Mouse (Mus musculus) liver, embryonic 12.5 days (tissue): ENCODE results near the gene Cmss1. TPM values are rescaled to one million over a fixed set of nuclear protein-coding genes. Genes with fewer than 3 reads are reported as not detected.

Source experiments
- ATAC-seq: fragments of 200-750 bp; cut with Nextera tagmentation; 2 replicates; pipeline ENCODE4 v1.8.0; 2017; ENCODE audit warnings: moderate number of reproducible peaks, mild to moderate bottlenecking, moderate library complexity
- H3K27ac ChIP-seq: fragments of 300-500 bp; sonication (generic); 2 replicates; pipeline ENCODE4 v1.5.1; 2016; ENCODE audit warnings: mild to moderate bottlenecking
- H3K27me3 ChIP-seq: fragments of 300-500 bp; sonication (generic); replicated peaks from 2 replicates; pipeline ENCODE4 v1.6.1; 2016; ENCODE audit warnings: mild to moderate bottlenecking, moderate library complexity
- H3K36me3 ChIP-seq: fragments of 300-500 bp; sonication (generic); 2 replicates; pipeline ENCODE4 v1.6.1; 2016; ENCODE audit warnings: mild to moderate bottlenecking, moderate library complexity
- H3K4me1 ChIP-seq: fragments of 300-500 bp; sonication (generic); 2 replicates; pipeline ENCODE4 v1.6.1; 2016
- H3K4me2 ChIP-seq: fragments of 300-500 bp; sonication (generic); 2 replicates; pipeline ENCODE4 v1.6.1; 2016; ENCODE audit warnings: mild to moderate bottlenecking, moderate library complexity
- H3K4me3 ChIP-seq: fragments of 300-500 bp; sonication (generic); 2 replicates; pipeline ENCODE4 v1.5.1; 2016; ENCODE audit warnings: mild to moderate bottlenecking, moderate library complexity
- H3K9ac ChIP-seq: fragments of 300-500 bp; sonication (generic); 2 replicates; pipeline ENCODE4 v1.6.1; 2016; ENCODE audit warnings: mild to moderate bottlenecking, moderate library complexity
- H3K9me3 ChIP-seq: fragments of 300-500 bp; sonication (generic); replicated peaks from 2 replicates; pipeline ENCODE4 v1.6.1; 2016; ENCODE audit warnings: mild to moderate bottlenecking, moderate library complexity
- WGBS: fragments of 180-500 bp; shearing (Covaris S2); methylation state at CpG from one replicate; pipeline ENCODE4 v1.1.7; 2016; ENCODE audit not compliant: insufficient replicate concordance; 5-methylcytosine and 5-hydroxymethylcytosine counted together
- polyA plus RNA-seq: library from polyadenylated mRNA; unstranded; fragments of >200 nt; fragmentation: Nextera tagmentation; extraction: Ambion mirVana; gene quantifications from 2 replicates; pipeline ENCODE4 v1.2.1, GENCODE M21; 2016

Cmss1 gene
- polyA plus RNA-seq, 1 experiment from 2014 or later, result 47.6 TPM

DNA sequence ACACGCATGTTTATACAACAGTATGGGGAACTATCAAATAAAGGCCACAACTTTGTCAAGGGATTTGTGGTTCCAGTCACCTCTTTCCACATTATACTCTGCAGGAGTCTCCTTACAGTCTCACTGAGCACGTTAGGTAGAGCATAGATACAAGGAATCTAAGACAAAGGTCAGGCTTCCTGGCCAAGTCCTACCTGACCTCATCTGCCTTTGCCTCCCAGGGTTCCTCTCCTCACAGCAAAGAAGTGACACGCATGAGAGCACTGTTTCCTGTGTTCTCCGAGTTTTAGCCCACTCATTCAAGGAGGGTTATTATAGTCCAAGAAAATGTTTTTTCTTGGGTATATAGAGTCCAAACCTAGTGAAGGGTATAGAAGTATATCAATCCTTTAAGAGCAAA, 51.0 kb downstream of the Cmss1 start:
- Histone ChIP-seq H3K27me3 (no peaks in the 10 kb centered on the region), H3K4me3 (no peak overlapping the region), H3K27ac (no peak overlapping the region), H3K9me3 (no peaks in the 10 kb centered on the region), H3K4me1 (no peaks in the 10 kb centered on the region), H3K4me2 (no peak overlapping the region), H3K9ac (no peak overlapping the region), H3K36me3 (0 out of 2 replicates have a peak, but pooled peaks cover 3% of the 10 kb centered on the region)
- WGBS, result 66% methylated on average over 4 of the region's 4 CpGs
- no peak for ATAC-seq

DNA sequence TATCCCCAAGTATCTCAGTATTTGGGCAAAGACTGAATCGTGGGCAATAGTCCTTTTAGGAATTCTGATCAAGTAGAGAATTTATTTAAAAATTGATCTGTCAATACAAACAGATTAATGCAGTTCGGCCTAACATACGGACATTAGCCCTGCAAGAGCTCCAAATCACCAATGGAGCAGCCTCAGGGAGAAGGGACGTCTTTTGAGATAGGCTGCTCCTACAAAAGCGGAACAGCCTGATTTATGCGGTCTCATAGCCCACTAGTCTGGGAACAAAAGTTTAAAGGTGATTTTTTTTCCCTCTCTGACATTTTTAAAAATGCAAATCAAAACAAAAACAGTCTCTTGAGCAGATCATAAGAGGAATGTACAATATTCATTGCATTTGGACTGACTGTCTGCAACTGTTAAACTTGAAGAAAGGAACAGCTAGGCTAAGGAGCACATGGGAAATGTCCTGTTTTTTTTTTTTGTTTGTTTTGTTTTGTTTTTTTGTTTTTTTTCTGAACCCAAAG, 51.7 kb downstream of the Cmss1 start:
- Histone ChIP-seq H3K36me3 (0 out of 2 replicates have a peak, but pooled peaks cover 1% of the 10 kb centered on the region), H3K4me1 (no peaks in the 10 kb centered on the region), H3K9ac (no peak overlapping the region), H3K9me3 (no peaks in the 10 kb centered on the region), H3K4me2 (no peak overlapping the region), H3K27ac (no peak overlapping the region), H3K27me3 (no peaks in the 10 kb centered on the region), H3K4me3 (no peak overlapping the region)
- WGBS, result 69% methylated on average over 6 of the region's 6 CpGs
- no peak for ATAC-seq

DNA sequence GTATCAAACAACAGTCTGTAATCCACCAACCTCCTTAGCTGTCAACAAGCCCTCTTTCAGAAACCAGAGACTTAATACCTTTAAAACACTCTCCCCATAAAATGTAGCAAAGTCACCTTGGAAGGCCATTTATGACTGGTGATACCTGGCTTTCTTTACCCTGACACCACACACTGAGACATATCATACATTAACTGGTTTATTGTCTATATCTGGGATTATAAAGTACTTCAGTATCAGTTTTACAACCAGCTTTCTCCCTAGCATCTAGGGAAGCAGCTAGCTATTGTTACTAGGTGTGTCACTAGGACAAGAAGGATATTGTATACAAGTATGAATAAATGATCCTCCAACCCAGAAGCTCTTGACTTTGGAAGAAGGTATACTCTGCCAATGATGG, 53.4 kb downstream of the Cmss1 start:
- Histone ChIP-seq H3K27ac (no peak overlapping the region), H3K27me3 (peaks cover 9% of the 10 kb centered on the region), H3K4me2 (no peak overlapping the region), H3K9me3 (no peaks in the 10 kb centered on the region), H3K36me3 (no peaks in the 10 kb centered on the region), H3K9ac (no peak overlapping the region), H3K4me3 (no peak overlapping the region), H3K4me1 (peaks cover 7% of the 10 kb centered on the region; the same call in 1 of the 2 replicates)
- ATAC-seq, result no peak

DNA sequence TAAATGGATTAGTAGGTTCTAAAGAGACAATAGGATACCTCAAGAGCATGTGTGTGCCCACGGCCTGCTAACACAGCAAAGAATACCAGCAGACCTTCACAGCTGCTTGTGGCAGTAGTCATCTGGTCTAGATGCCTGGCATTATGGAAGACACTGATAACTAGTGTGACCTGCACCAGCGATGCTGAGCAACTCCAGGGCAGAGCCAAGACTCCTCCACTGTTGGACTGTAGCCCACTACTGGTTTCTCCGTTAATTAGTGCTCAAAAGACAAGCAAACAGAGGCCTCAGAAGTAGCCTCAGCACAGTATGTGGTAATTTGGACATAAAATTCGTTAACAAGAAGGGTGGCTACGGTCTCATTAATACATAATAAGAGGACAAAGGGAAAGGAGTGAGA, 54.0 kb downstream of the Cmss1 start:
- Histone ChIP-seq H3K4me1 (peaks cover 7% of the 10 kb centered on the region; the same call in 1 of the 2 replicates), H3K9me3 (no peaks in the 10 kb centered on the region), H3K27me3 (peaks cover 13% of the 10 kb centered on the region), H3K27ac (no peak overlapping the region), H3K9ac (no peak overlapping the region), H3K4me2 (no peak overlapping the region), H3K4me3 (no peak overlapping the region), H3K36me3 (no peaks in the 10 kb centered on the region)
- ATAC-seq, result no peak
- WGBS, result 71% methylated on average over 5 of the region's 5 CpGs

DNA sequence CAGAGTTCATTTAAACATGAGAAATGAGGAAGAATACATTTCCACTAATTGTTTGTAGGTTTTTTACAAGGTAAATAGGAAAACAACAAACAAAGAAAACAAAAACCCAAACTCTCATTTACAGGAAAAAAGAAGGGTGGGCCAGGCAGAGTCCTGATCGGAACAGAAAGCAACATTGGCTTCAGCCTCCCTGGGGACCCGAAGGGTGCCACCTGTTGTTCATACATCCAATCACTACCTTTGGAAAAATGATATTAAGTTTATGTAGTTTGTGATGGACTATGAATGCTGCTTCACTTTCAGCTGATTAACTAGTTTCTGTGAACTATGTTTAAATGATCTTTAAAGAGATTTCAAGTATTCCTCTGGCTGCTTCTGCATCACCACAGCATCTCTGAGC, 55.0 kb downstream of the Cmss1 start:
- Histone ChIP-seq H3K4me3 (no peak overlapping the region), H3K36me3 (no peaks in the 10 kb centered on the region), H3K27me3 (peaks cover 14% of the 10 kb centered on the region), H3K9me3 (no peaks in the 10 kb centered on the region), H3K9ac (no peak overlapping the region), H3K4me1 (peaks cover 7% of the 10 kb centered on the region; the same call in 1 of the 2 replicates), H3K4me2 (no peak overlapping the region), H3K27ac (no peak overlapping the region)
- 69% methylated on average over 2 of the region's 2 CpGs for WGBS
- no peak for ATAC-seq

DNA sequence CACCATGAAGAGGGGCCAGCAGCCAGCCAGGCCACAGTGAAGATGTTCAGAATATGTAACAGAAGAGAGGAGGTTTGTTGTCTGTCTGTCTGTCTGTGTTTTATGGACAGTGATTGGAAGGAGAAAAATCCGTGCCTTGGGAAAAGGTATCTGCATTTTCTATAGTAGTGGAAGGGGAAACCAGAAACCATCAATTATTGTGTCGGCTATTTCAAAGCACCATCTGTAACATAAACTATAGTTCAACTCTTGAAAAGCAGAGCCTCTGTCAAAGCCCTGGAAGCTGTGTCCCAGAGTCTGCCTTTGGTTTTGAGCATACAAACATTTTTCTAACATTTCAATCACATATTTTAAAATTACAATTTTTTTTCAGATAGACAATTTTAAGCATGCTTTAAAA, 55.8 kb downstream of the Cmss1 start:
- 46% methylated on average over 2 of the region's 2 CpGs for WGBS
- no peak overlapping the region for H3K27ac ChIP-seq
- no peak for ATAC-seq
- H3K9ac ChIP-seq, result no peak overlapping the region
- peaks cover 14% of the 10 kb centered on the region for H3K27me3 ChIP-seq
- no peak overlapping the region; the same call in 1 of the 2 replicates for H3K4me2 ChIP-seq
- no peaks in the 10 kb centered on the region for H3K36me3 ChIP-seq
- H3K4me1 ChIP-seq, result peaks cover 7% of the 10 kb centered on the region; the same call in 1 of the 2 replicates
- no peak overlapping the region for H3K4me3 ChIP-seq
- H3K9me3 ChIP-seq, result no peaks in the 10 kb centered on the region

DNA sequence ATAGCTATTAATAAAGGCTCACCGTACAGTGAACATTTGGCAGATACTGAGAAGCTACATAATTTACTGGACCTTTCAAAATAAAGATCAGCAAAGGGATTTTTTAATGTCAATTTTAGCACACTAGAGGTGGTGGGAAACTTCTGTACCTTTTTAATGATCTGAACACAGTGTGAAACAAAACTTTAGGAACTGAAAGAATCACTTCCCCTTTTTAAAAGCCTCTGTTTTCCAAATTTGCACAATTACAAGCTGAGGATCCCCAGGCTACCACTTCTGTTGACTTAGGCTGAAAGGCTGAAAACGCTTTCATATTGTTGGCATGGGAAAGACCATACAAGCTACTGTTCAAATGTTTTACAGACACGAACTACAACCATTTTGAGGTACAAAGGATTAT, 56.6 kb downstream of the Cmss1 start:
- Histone ChIP-seq H3K4me2 (peak overlapping the region; percentile 79), H3K27ac (no peak overlapping the region)

DNA sequence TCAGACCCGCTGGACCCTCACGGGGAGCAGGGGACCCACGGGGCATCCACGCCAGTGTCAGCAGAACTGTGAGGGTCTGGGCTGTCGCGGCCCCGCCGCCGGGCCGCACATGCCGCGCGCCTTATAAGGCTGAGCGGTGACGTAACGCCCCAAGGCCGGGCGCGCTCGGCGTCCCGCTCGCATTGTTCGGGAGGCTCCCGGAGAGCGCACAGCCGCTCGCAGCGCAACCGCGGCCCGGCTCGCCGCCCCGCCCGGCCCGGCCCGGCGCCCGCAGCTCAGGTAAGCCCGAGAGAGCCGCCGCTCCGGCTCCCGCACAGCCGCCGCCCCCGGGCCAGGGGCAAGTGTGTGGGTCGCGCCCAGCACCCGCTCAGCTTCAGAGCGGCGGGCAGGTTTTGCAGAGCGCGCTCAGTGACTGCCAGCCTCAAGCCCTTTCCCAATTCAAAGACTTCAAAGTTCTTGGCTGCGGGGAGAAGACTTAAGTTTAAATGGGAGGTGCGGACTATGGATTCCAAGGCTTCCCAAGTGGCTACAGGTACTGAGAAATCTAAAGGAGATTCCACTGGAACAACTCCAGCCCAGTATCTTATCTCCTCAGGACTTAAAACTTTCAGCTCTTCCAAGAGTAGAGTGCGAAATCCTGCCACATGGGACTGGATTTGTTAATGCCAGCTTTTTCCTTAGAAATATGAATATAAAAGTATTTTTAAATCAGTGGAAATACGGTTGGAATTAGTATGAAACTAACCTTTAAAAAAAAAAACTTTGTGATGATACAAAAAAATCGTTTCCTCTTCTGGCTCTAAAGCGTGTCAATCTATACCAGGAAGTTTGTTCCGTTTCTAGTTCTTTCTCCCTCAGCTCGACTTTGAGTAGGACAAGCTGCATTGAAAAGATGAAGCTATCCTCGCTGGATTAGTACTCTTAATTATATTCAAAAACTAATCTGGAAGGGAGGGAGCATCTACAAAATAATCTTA, 57.3 kb downstream of the Cmss1 start:
- H3K9ac ChIP-seq, result peak overlapping the region; percentile 66
- H3K4me3 ChIP-seq, result peak overlapping the region; percentile 65
- H3K9me3 ChIP-seq, result no peaks in the 10 kb centered on the region
- no peak overlapping the region for H3K27ac ChIP-seq
- peak overlapping the region; percentile 79 for H3K4me2 ChIP-seq
- no peaks in the 10 kb centered on the region for H3K36me3 ChIP-seq
- H3K27me3 ChIP-seq, result peaks cover 14% of the 10 kb centered on the region
- peaks cover 10% of the 10 kb centered on the region; the same call in 1 of the 2 replicates for H3K4me1 ChIP-seq
- ATAC-seq, result peak; percentile 86
- 1% methylated on average over 59 of the region's 64 CpGs for WGBS

More for the DNA sequence above, 56.6 kb downstream of the Cmss1 start:
- ATAC-seq, result no peak
- Histone ChIP-seq H3K9me3 (no peaks in the 10 kb centered on the region), H3K4me3 (no peak overlapping the region), H3K4me1 (peaks cover 8% of the 10 kb centered on the region; the same call in 1 of the 2 replicates), H3K36me3 (no peaks in the 10 kb centered on the region), H3K27me3 (peaks cover 14% of the 10 kb centered on the region), H3K9ac (no peak overlapping the region)
- WGBS, result 24% methylated on average over 3 of the region's 3 CpGs

DNA sequence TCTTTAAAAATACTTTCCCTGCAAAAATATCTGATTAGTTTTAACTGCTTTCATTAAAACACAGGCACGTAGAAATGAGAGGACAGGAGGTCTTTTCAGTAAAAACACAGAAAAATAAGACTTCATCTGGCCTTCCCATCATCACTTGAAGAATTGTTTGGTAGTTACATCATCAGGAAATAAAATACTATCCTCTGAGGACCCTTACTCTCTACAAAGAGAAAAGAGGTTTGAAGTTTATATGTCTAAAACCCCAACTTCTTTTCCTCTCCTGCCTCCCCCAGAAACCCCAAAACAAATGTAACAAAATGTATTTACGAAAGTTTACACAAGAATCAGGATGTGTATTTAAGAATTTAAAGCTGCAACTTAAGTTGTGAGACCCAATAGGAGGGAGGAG, 58.1 kb downstream of the Cmss1 start:
- WGBS, result 59% methylated on average over 2 of the region's 2 CpGs
- Histone ChIP-seq H3K36me3 (no peaks in the 10 kb centered on the region), H3K9ac (peak overlapping the region; percentile 66; the same call in 1 of the 2 replicates), H3K4me3 (peak overlapping the region; percentile 65), H3K27ac (no peak overlapping the region), H3K4me1 (peaks cover 10% of the 10 kb centered on the region; the same call in 1 of the 2 replicates), H3K9me3 (no peaks in the 10 kb centered on the region), H3K27me3 (peaks cover 14% of the 10 kb centered on the region), H3K4me2 (peak overlapping the region; percentile 79)
- no peak for ATAC-seq

DNA sequence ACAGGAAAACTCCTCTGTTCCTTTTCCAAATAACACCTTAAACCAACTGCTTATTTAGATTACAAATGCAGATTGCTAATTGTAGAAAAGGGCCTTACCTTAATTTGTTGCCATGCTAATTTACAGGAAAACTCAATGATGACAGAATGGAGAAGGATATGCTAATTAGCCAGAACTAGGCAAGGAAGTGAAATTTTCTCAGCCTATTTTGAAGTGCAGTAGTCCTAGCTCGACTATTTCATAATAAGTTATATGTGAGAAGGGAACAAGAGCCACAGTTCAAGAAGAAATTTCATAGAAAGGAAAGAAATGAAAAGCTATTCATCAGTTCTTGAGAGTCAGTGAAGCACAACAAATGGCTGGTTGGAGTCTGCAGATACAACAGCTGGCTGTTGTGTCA, 60.3 kb downstream of the Cmss1 start:
- Histone ChIP-seq H3K4me2 (no peak overlapping the region), H3K9ac (no peak overlapping the region), H3K9me3 (no peaks in the 10 kb centered on the region), H3K4me3 (no peak overlapping the region), H3K27ac (no peak overlapping the region), H3K4me1 (peaks cover 13% of the 10 kb centered on the region; the same call in 1 of the 2 replicates), H3K36me3 (no peaks in the 10 kb centered on the region), H3K27me3 (peaks cover 14% of the 10 kb centered on the region)
- no peak for ATAC-seq
- WGBS, result 42% methylated on average over 1 of the region's 1 CpGs

DNA sequence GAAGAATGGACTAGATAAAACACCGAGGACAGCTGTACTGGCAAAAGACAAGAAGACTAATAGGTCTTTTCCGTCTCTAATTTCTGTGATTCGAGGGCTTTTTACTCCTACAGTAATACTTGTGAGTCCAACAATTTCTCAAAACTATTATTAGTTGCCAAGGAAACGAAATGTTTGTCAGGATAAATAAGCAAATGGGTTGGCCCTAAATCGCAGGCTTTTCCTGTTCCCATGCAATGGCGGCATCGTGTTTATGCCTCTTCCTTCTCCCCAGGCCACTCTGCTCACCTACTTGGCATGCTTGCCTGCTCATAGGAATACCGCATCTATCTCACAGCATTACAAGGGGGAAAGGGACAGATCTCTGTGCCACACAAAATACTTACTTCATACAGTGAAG, 62.2 kb downstream of the Cmss1 start:
- H3K27me3 ChIP-seq, result peaks cover 12% of the 10 kb centered on the region
- H3K9ac ChIP-seq, result no peak overlapping the region
- no peak overlapping the region for H3K4me3 ChIP-seq
- H3K9me3 ChIP-seq, result no peaks in the 10 kb centered on the region
- no peak overlapping the region for H3K27ac ChIP-seq
- peaks cover 17% of the 10 kb centered on the region; the same call in 1 of the 2 replicates for H3K4me1 ChIP-seq
- no peak for ATAC-seq
- WGBS, result 71% methylated on average over 8 of the region's 8 CpGs
- H3K36me3 ChIP-seq, result no peaks in the 10 kb centered on the region
- H3K4me2 ChIP-seq, result no peak overlapping the region

DNA sequence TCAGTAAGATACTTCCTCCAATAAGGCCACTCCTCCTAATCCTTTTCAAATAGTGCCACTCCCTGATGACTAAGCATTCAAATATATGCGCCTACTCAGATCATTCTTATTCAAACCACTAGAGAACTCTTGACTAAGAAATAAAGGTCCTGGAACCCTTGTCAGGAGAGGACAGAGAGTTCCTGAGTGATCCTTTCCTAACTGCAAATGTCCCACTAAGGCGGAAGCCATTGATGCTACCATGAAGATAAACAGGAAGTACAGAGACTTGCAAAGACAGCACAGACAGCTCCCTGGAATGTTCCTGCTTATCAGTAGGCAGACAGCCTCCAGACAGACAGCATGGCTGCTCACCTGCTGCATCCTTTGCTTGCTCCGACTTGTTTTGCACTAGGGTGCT, 63.4 kb downstream of the Cmss1 start:
- H3K9me3 ChIP-seq, result no peaks in the 10 kb centered on the region
- peaks cover 11% of the 10 kb centered on the region; the same call in 1 of the 2 replicates for H3K4me1 ChIP-seq
- H3K27ac ChIP-seq, result no peak overlapping the region
- H3K27me3 ChIP-seq, result peaks cover 5% of the 10 kb centered on the region; the same call in 1 of the 2 replicates
- 67% methylated on average over 3 of the region's 3 CpGs for WGBS
- H3K4me2 ChIP-seq, result no peak overlapping the region
- H3K4me3 ChIP-seq, result no peak overlapping the region
- H3K9ac ChIP-seq, result no peak overlapping the region
- no peak for ATAC-seq
- H3K36me3 ChIP-seq, result no peaks in the 10 kb centered on the region
